Comparison of ENCODE assay signal across 9 mouse cellular contexts in the genomic region with DNA sequence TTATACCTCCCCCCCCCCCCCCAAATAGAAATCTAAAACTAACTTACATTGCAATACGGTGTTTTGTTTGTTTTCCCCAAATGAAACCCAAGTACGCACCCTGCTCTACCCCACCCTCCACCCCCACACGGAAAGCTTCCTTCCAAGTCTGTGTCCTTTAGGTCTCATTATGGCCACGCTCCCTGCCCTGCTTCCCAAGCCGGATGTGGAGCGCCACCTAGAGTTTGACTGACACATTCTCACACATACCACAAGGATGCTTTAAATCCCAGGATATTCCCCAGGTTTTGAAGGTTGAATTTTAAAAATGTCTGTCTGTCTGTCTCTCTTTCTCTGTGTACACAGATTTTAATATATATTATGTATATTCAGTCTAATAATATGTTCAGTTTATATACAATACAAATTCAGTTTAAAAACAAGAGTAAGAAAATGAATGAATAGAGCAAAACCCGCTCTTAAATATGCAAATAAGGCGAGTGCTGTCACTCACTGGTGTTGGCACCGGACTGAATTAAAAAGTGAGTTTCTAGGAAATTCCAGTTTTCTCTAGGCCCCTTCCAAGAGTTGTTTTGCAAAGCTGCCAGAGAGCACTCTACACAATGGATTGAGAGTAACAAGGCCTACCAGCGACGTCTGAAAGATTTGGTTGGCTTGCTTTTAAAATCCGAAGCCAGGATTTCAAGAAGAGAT.
DNase-seq lines count a peak whose midpoint lies in the region; ATAC-seq and TF ChIP-seq lines count a peak whose summit lies in the region.
"Had no signal": no experiment of that assay in that cellular context is flagged by ENCODE, and none has a peak within 500 bp of the region (broad histone marks: within the 10 kb centered on the region; RNA-seq: fewer than 3 reads in every experiment).

No protein-coding gene starts in this region.

- peak; percentile 48 for TF ChIP-seq CTCF in E14TG2a.4 (conservative IDR thresholded peaks at IDR 0.05; ENCODE audit: low read length)
- peak; percentile 74 for TF ChIP-seq CTCF in forebrain, postnatal 0 days (IDR thresholded peaks at IDR 0.05; ENCODE audit: low read depth)
- TF ChIP-seq CTCF in lung, embryonic 14.5 days (IDR thresholded peaks at IDR 0.05; ENCODE audit: low read depth): peak; percentile 75

- H3K4me3 ChIP-seq in E14TG2a.4 (replicated peaks; ENCODE audit: low read length): no peak overlapping the region
- no peak overlapping the region for H3K4me3 ChIP-seq in forebrain, postnatal 0 days (ENCODE audit: low read depth, low read length)
- H3K4me3 ChIP-seq in kidney, embryonic 14.5 days (ENCODE audit: low read length): no peak overlapping the region
- no peak overlapping the region for H3K4me3 ChIP-seq in lung, embryonic 14.5 days (ENCODE audit: low read depth, low read length)
- H3K4me3 ChIP-seq: heart, embryonic 13.5 days had no signal

- H3K36me3 ChIP-seq in E14TG2a.4 (ENCODE audit: insufficient read depth, low read length): no peaks in the 10 kb centered on the region
- no peaks in the 10 kb centered on the region for H3K36me3 ChIP-seq in forebrain, postnatal 0 days (ENCODE audit: insufficient read depth)
- H3K36me3 ChIP-seq in kidney, embryonic 14.5 days (ENCODE audit: control insufficient read depth, insufficient read depth, low read length): no peaks in the 10 kb centered on the region
- H3K36me3 ChIP-seq in lung, embryonic 14.5 days (ENCODE audit: insufficient read depth): no peaks in the 10 kb centered on the region
- H3K36me3 ChIP-seq: heart, embryonic 13.5 days had no signal

- no peaks in the 10 kb centered on the region for H3K4me1 ChIP-seq in E14TG2a.4 (replicated peaks; ENCODE audit: low read depth, low read length)
- no peaks in the 10 kb centered on the region for H3K4me1 ChIP-seq in forebrain, postnatal 0 days (ENCODE audit: insufficient read depth)
- peaks cover 6% of the 10 kb centered on the region for H3K4me1 ChIP-seq in kidney, embryonic 14.5 days (ENCODE audit: control insufficient read depth, insufficient read depth, low read length)
- H3K4me1 ChIP-seq in lung, embryonic 14.5 days (ENCODE audit: insufficient read depth): no peaks in the 10 kb centered on the region
- H3K4me1 ChIP-seq: heart, embryonic 13.5 days had no signal

- no peak overlapping the region for H3K4me2 ChIP-seq in forebrain, postnatal 0 days (ENCODE audit: low read depth)
- no peak overlapping the region for H3K4me2 ChIP-seq in kidney, embryonic 14.5 days (replicated peaks; ENCODE audit: low read depth, low read length)
- H3K4me2 ChIP-seq in lung, embryonic 14.5 days: no peak overlapping the region
- H3K4me2 ChIP-seq: heart, embryonic 13.5 days had no signal

- H3K27ac ChIP-seq in forebrain, postnatal 0 days (ENCODE audit: low read depth, low read length): no peak overlapping the region
- no peak overlapping the region for H3K27ac ChIP-seq in kidney, embryonic 14.5 days (ENCODE audit: low read depth, low read length)
- no peak overlapping the region for H3K27ac ChIP-seq in lung, embryonic 14.5 days (ENCODE audit: low read depth)
- H3K27ac ChIP-seq: heart, embryonic 13.5 days had no signal

- 24% methylated on average over 12 of the region's 12 CpGs for WGBS in forebrain, postnatal 0 days
- 59% methylated on average over 12 of the region's 12 CpGs for WGBS in kidney, embryonic 14.5 days
- 61% methylated on average over 12 of the region's 12 CpGs for WGBS in lung, embryonic 14.5 days

- no peaks in the 10 kb centered on the region; the same call in 1 of the 2 replicates for H3K27me3 ChIP-seq in E14TG2a.4 (ENCODE audit: insufficient read depth, low read length)
- no peaks in the 10 kb centered on the region for H3K27me3 ChIP-seq in forebrain, postnatal 0 days (ENCODE audit: insufficient read depth, low read length)
- no peaks in the 10 kb centered on the region for H3K27me3 ChIP-seq in kidney, embryonic 14.5 days (ENCODE audit: control insufficient read depth, insufficient read depth, low read length)
- no peaks in the 10 kb centered on the region for H3K27me3 ChIP-seq in lung, embryonic 14.5 days (ENCODE audit: insufficient read depth, low read length)
- H3K27me3 ChIP-seq: heart, embryonic 13.5 days had no signal

- H3K9ac ChIP-seq in forebrain, postnatal 0 days: no peak overlapping the region
- H3K9ac ChIP-seq in kidney, embryonic 14.5 days (ENCODE audit: low read depth, low read length): no peak overlapping the region
- no peak overlapping the region for H3K9ac ChIP-seq in lung, embryonic 14.5 days
- H3K9ac ChIP-seq: heart, embryonic 13.5 days had no signal

- peaks cover 5% of the 10 kb centered on the region; the same call in 1 of the 2 replicates for H3K9me3 ChIP-seq in E14TG2a.4 (ENCODE audit: low read length)
- peaks cover 3% of the 10 kb centered on the region; the same call in 1 of the 2 replicates for H3K9me3 ChIP-seq in forebrain, postnatal 0 days (ENCODE audit: low read length)
- H3K9me3 ChIP-seq in kidney, embryonic 14.5 days (ENCODE audit: control insufficient read depth, low read length): no peaks in the 10 kb centered on the region
- H3K9me3 ChIP-seq in lung, embryonic 14.5 days (ENCODE audit: low read depth, low read length): no peaks in the 10 kb centered on the region
- H3K9me3 ChIP-seq: heart, embryonic 13.5 days had no signal

- DNase-seq in cerebellum, adult 11 months: peak; percentile 14
- peak; percentile 45 for DNase-seq in cerebellum, adult 8-10 months
- DNase-seq in forebrain, postnatal 0 days: peak; percentile 64
- DNase-seq in lung, embryonic 14.5 days: peak; percentile 79
- DNase-seq in testis, postnatal 10 days (ENCODE audit: low spot score): peak; percentile 74

- ATAC-seq in cerebellum, adult (ENCODE audit: insufficient number of reproducible peaks, low FRiP score, low TSS enrichment): no peak
- peak; percentile 71; the same call in 1 of the 2 replicates for ATAC-seq in forebrain, postnatal 0 days
- peak; percentile 83 for ATAC-seq in kidney, embryonic 14.5 days (ENCODE audit: low FRiP score, low TSS enrichment)
- no peak for ATAC-seq in lung, embryonic 14.5 days (ENCODE audit: insufficient read depth)

Comparison
In these comparisons a context has a peak if more than half of its experiments do, and no peak if none do; other contexts are left out.
1. DNase-seq: peak in every context shown above with its lines; median percentile 79 in lung, embryonic 14.5 days; 74 in testis, postnatal 10 days; 64 in forebrain, postnatal 0 days; 45 in cerebellum, adult 8-10 months; 14 in cerebellum, adult 11 months.
2. ATAC-seq: peak in forebrain, postnatal 0 days (single experiment) and kidney, embryonic 14.5 days (single experiment); none in cerebellum, adult (single experiment) and lung, embryonic 14.5 days (single experiment).
3. Peak in every context shown above with its lines, with median percentiles within 50 percentile points of each other: CTCF ChIP-seq.